Mouse (Mus musculus) limb, embryonic 14.5 days (tissue): ENCODE results near the gene Oosp2. TPM values are rescaled to one million over a fixed set of nuclear protein-coding genes. Genes with fewer than 3 reads are reported as not detected.

Experiments
- ATAC-seq: fragments of 200-750 bp; cut with Nextera tagmentation; 2 replicates; pipeline ENCODE4 v1.8.0; 2017; ENCODE audit warnings: low read depth, moderate number of reproducible peaks, moderate TSS enrichment; ENCODE audit not compliant: low FRiP score
- DNase-seq: peaks from one replicate; pipeline ENCODE4 v3.0.0-alpha.2; 2015; ENCODE audit warnings: low spot score
- H3K27ac ChIP-seq: fragments of 300-500 bp; sonication (generic); replicated peaks from 2 replicates; pipeline ENCODE4 v1.5.1; 2014; ENCODE audit warnings: low read depth, mild to moderate bottlenecking, low read length, moderate library complexity, mixed read lengths
- H3K27me3 ChIP-seq: fragments of 300-500 bp; sonication (generic); 2 replicates; pipeline ENCODE4 v1.6.1; 2014; ENCODE audit warnings: low read length, mixed read lengths; ENCODE audit not compliant: control insufficient read depth, insufficient read depth
- H3K36me3 ChIP-seq: fragments of 300-500 bp; sonication (generic); 2 replicates; pipeline ENCODE4 v1.6.1; 2014; ENCODE audit warnings: mild to moderate bottlenecking, low read length, moderate library complexity, mixed read lengths; ENCODE audit not compliant: control insufficient read depth, insufficient read depth
- H3K4me1 ChIP-seq: fragments of 300-500 bp; sonication (generic); 2 replicates; pipeline ENCODE4 v1.6.1; 2014; ENCODE audit warnings: antibody characterized with exemption, low read length, mixed read lengths; ENCODE audit not compliant: control insufficient read depth, insufficient read depth
- H3K4me2 ChIP-seq: fragments of 300-500 bp; sonication (generic); replicated peaks from 2 replicates; pipeline ENCODE4 v1.6.1; 2014; ENCODE audit warnings: low read depth, mild to moderate bottlenecking, low read length, moderate library complexity; ENCODE audit not compliant: severe bottlenecking
- H3K4me3 ChIP-seq: fragments of 300-500 bp; sonication (generic); replicated peaks from 2 replicates; pipeline ENCODE4 v1.5.1; 2014; ENCODE audit warnings: low read length
- H3K9ac ChIP-seq: fragments of 300-500 bp; sonication (generic); 2 replicates; pipeline ENCODE4 v1.6.1; 2014; ENCODE audit warnings: mild to moderate bottlenecking, low read depth, low read length, moderate library complexity; ENCODE audit not compliant: severe bottlenecking
- H3K9me3 ChIP-seq: fragments of 300-500 bp; sonication (generic); 2 replicates; pipeline ENCODE4 v1.6.1; 2016; ENCODE audit warnings: low read length; ENCODE audit not compliant: control insufficient read depth
- POLR2A ChIP-seq: fragments of 200-500 bp; IDR thresholded peaks from 2 replicates; pipeline ENCODE4 v1.8.0; 2012; ENCODE audit warnings: inconsistent platforms, mild to moderate bottlenecking, moderate library complexity, borderline replicate concordance; ENCODE audit not compliant: insufficient read depth, insufficient read length; ENCODE audit errors: extremely low read depth
- WGBS: fragments of 180-500 bp; shearing (Covaris S2); extraction: QIAGEN DNeasy Blood & Tissue Kit; methylation state at CpG from one replicate; pipeline ENCODE4 v1.1.7; 2014; 5-methylcytosine and 5-hydroxymethylcytosine counted together
- polyA plus RNA-seq, 2 experiments: library from polyadenylated mRNA; depleted of rRNA in 1 of 2; stranded (reverse) in 1 of 2; unstranded in 1 of 2; fragments of >200 nt; fragmentation: Nextera tagmentation in 1 of 2; extraction: Ambion mirVana in 1 of 2; gene quantifications; 2 replicates each; pipeline versions ENCODE4 v1.2.1 to v1.2.3; 2012 to 2014

The Oosp2 gene
- polyA plus RNA-seq, 2 experiments = not detected

DNA sequence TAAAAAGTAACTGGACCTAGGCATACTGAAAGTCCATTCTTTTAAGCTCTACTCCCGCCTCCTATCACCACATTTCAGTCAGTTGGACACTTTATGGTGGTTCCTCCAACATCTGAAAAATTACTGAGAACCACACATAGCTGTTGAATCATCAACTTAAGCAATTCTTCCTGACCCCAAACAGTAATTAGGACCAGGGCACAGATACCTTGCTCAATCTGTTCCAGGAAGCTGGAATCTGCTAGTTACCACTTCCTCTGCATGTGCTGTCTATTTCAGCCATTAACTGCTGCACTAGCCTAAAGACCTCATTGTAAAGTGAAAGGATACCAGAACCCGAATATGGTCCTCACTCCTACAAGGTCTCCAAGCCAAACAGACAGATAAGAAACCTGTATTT lies 1.2 kb downstream of the Oosp2 start:
- TF ChIP-seq POLR2A = no peak
- no peak for DNase-seq
- Histone ChIP-seq H3K4me1 (no peaks in the 10 kb centered on the region), H3K9ac (no peak overlapping the region), H3K27me3 (no peaks in the 10 kb centered on the region), H3K27ac (no peak overlapping the region), H3K4me3 (no peak overlapping the region), H3K9me3 (no peaks in the 10 kb centered on the region; the same call in 1 of the 2 replicates), H3K4me2 (no peak overlapping the region), H3K36me3 (no peaks in the 10 kb centered on the region)
- ATAC-seq = no peak
- 72% methylated on average over 2 of the region's 2 CpGs for WGBS

DNA sequence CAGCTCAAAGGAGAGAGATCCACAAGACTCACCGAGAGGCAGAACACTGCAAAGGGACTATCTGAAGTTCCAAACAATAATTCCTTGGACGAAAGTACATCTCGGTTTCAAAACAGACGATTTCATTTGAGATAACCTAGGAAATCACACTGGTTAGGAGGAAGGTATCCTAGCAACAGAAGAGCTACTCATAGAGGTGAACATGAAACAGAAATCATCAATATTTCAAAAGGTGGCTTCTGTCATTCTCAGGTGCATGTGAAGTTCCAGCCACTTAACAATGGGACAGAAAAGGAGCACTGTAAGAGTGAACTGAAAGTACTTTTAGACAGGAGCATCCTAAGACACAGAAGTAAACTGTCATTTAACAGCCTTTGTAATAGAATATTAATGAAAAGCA lies 10.8 kb downstream of the Oosp2 start:
- Histone ChIP-seq H3K36me3 (no peaks in the 10 kb centered on the region), H3K4me1 (no peaks in the 10 kb centered on the region), H3K9me3 (no peaks in the 10 kb centered on the region), H3K4me3 (no peak overlapping the region), H3K27ac (no peak overlapping the region), H3K27me3 (no peaks in the 10 kb centered on the region), H3K4me2 (no peak overlapping the region), H3K9ac (no peak overlapping the region)
- 87% methylated on average over 4 of the region's 4 CpGs for WGBS
- no peak for TF ChIP-seq POLR2A
- DNase-seq (no peak), ATAC-seq (no peak)

DNA sequence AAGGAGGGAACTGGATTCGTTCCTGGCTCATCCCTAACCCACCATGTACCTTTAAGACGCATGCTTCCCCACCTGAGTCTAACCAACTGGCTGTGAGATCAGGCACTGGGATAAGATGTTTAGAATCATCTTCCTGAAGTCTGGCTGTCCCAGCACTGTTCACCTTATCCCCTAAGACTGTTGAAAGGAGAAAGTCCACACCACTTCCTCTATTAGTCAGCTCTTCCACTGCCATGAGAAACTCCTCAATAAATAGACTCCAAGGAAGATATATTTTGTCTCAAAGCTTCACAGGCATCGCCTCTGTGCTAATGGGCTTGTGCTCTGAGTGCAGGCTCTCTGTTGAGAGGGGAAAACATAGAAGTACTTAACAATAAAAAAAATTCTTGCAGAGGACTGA lies 14.2 kb downstream of the Oosp2 start:
- DNase-seq (no peak), ATAC-seq (no peak)
- Histone ChIP-seq H3K9me3 (no peaks in the 10 kb centered on the region), H3K9ac (no peak overlapping the region), H3K4me3 (no peak overlapping the region), H3K4me2 (no peak overlapping the region), H3K36me3 (no peaks in the 10 kb centered on the region), H3K4me1 (no peaks in the 10 kb centered on the region), H3K27me3 (no peaks in the 10 kb centered on the region), H3K27ac (no peak overlapping the region)
- no peak for TF ChIP-seq POLR2A
- WGBS = 76% methylated on average over 3 of the region's 3 CpGs

DNA sequence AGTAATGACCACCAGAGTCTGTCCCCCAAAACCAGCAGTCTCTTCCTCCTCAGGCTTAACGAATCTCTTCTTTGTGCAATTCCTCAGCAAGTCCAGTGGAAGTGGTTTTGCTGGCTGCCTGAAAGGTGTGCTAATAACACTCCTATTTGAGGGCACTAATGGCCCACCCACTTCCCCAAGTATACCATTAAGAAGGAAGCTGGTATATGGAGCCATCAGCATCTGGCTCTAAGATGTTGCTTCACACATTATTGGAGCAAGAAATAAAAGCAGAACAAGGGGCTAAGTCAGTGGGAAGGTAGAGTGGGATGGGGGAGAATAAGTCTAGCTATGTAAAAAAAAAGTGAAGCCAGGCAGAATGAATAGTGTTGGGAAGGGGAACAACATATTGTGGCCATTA lies 19.6 kb downstream of the Oosp2 start, which contains the start of gene Ms4a3:
Gene Ms4a3 (minus strand): TSS at position 120 of the 400 bp plus-strand sequence.
- Histone ChIP-seq H3K4me1 (no peaks in the 10 kb centered on the region), H3K4me3 (no peak within 1 kb of the TSS), H3K9ac (no peak within 1 kb of the TSS), H3K4me2 (no peak within 1 kb of the TSS), H3K27ac (no peak within 1 kb of the TSS), H3K36me3 (no peaks in the 10 kb centered on the region), H3K27me3 (no peaks in the 10 kb centered on the region), H3K9me3 (no peaks in the 10 kb centered on the region)
- no peak for DNase-seq
- no peak for ATAC-seq
- no peak for TF ChIP-seq POLR2A
- WGBS = 52% methylated on average over 1 of the region's 1 CpGs

DNA sequence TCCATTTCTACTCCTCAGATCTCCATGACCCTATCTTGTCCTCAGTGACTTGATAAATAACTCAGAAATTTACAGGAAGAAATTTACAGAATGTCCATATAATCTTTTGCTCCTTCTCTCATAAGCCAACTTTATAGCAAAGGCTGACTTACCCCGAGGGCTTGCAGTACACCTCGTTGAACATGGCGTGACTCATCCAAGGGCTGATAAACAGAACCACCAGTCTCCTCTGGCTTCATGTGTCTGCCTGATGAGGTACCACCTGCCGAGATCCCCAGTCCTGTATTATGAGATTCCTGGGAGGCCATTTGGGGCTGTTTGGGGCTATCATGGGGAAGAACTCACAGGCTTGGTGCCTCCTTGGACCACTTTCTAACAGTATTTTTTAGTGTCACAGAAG lies 21.3 kb downstream of the Oosp2 start:
- no peaks in the 10 kb centered on the region for H3K36me3 ChIP-seq
- ATAC-seq (no peak), DNase-seq (no peak)
- H3K4me2 ChIP-seq = no peak overlapping the region
- no peak overlapping the region for H3K4me3 ChIP-seq
- 59% methylated on average over 4 of the region's 4 CpGs for WGBS
- H3K27ac ChIP-seq = no peak overlapping the region
- H3K4me1 ChIP-seq = no peaks in the 10 kb centered on the region
- no peaks in the 10 kb centered on the region for H3K9me3 ChIP-seq
- no peaks in the 10 kb centered on the region for H3K27me3 ChIP-seq
- no peak for TF ChIP-seq POLR2A
- H3K9ac ChIP-seq = no peak overlapping the region

DNA sequence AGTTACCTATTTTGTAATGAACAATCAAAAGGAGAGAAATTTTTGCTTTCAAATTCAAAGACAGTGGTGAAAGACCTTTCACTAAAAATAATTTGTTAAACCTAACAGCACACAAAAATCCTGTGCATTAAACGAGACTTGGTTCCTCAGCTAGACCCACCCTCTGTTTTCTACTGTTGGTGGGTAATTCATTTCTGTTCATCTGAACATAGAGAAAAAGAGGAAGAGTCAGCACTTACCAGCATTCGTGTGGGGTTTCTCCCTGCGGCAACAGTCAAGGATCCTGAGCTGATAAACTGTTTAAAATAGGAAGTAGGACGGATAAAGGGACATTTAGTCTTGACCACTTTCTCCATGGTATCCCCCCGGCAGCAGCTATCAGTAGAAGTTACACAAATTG lies 24.8 kb downstream of the Oosp2 start:
- no peak overlapping the region for H3K27ac ChIP-seq
- H3K36me3 ChIP-seq = no peaks in the 10 kb centered on the region
- no peak overlapping the region for H3K9ac ChIP-seq
- H3K4me2 ChIP-seq = no peak overlapping the region
- no peaks in the 10 kb centered on the region for H3K9me3 ChIP-seq
- no peaks in the 10 kb centered on the region for H3K27me3 ChIP-seq
- H3K4me3 ChIP-seq = no peak overlapping the region
- H3K4me1 ChIP-seq = no peaks in the 10 kb centered on the region
- DNase-seq = no peak
- TF ChIP-seq POLR2A = no peak
- WGBS = 81% methylated on average over 5 of the region's 5 CpGs
- ATAC-seq = no peak
